Mouse (Mus musculus) ovary, adult 10 weeks (tissue): Measurements from ENCODE around the gene Edem3. TPM values are rescaled to one million over a fixed set of nuclear protein-coding genes. Genes with fewer than 3 reads are reported as not detected.

Experiments used
- polyA plus RNA-seq: library from polyadenylated mRNA; stranded (reverse); fragments of 350-450 nt; fragmentation: Illumina TruSeq; extraction: RNeasy Lipid Tissue Mini Kit (QIAGEN cat#74804); gene quantifications from one replicate; pipeline ENCODE4 v1.2.3, GENCODE M21; 2014

The Edem3 gene
- polyA plus RNA-seq, result 179 TPM

DNA sequence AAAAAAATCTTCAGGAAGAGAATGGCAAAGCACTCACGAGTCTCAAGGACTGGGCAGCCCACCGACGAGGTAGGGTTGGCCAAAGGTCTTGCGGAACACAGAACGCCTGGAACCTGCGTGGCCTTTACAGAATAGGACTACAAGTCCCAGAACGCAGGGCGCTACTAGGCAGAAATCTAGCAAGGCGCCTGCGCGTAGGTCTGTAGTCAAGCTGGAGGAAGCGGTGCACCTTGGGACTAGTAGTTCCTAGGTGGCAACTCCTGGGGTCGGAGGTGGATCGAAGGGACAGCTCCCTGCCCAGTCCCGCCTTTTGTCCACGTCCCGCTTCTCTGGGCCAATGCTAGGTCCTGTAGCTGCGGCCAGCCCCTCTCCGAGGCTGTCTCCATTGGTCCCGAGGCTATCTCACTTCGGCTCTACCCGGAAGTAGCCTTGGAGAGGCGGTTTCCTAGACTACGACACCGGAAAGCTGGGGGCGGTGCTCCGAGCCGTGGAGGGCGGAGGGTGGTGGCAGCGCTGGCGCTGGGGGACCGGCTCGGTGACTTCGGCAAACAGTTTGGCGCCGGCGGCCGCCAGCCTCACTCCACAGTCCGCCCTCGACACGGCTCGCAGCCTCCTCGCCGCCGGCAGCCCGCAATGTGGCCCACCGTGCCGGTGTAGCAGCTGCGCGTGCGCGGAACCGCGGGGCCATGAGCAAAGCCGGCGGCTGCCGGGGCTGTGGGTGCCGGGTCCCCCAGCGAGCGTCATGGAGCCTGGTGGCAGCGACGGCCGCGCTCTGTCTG is at the start of gene Edem3:
Edem3 (plus strand) TSS at position 491 of the 779 bp plus-strand sequence.

Other genes with a start within 250 kb of the Edem3 start
- gene Fam129a, start 184.2 kb upstream of the Edem3 start, polyA plus RNA-seq, result 69.0 TPM